Mouse (Mus musculus): ENCODE results near the gene Fip1l1. TPM values are rescaled to one million over a fixed set of nuclear protein-coding genes. Genes with fewer than 3 reads are reported as not detected.
A peak's percentile ranks its signal among the peaks of the same experiment; 100 is the strongest.

Gene Fip1l1
- polyA plus RNA-seq, 1 experiment, result 18.2 TPM

- DNase-seq (ENCODE audit: low read depth), result no peak
Measured at GRCm38 (mm10) chr5:74613491-74614151, 78.4 kb downstream of the Fip1l1 start.

- no peak for DNase-seq (ENCODE audit: low read depth)
Measured at GRCm38 (mm10) chr5:74617816-74618572, 82.7 kb downstream of the Fip1l1 start.

GRCm38 (mm10) chr5:74618573-74619059, 83.4 kb downstream of the Fip1l1 start:
- no peak for DNase-seq (ENCODE audit: low read depth)

- no peak for DNase-seq (ENCODE audit: low read depth)
Measured at GRCm38 (mm10) chr5:74621691-74622470, 86.6 kb downstream of the Fip1l1 start.

- DNase-seq (ENCODE audit: low read depth), result no peak
Measured at GRCm38 (mm10) chr5:74623316-74624000, 88.2 kb downstream of the Fip1l1 start.

GRCm38 (mm10) chr5:74624385-74624784, 89.1 kb downstream of the Fip1l1 start:
- no peak for DNase-seq (ENCODE audit: low read depth)

GRCm38 (mm10) chr5:74628001-74628400, 92.8 kb downstream of the Fip1l1 start:
- DNase-seq (ENCODE audit: low read depth), result no peak

- no peak for DNase-seq (ENCODE audit: low read depth)
Measured at GRCm38 (mm10) chr5:74632369-74633114, 97.3 kb downstream of the Fip1l1 start.

- DNase-seq (ENCODE audit: low read depth), result no peak
Measured at GRCm38 (mm10) chr5:74633453-74633852, 98.2 kb downstream of the Fip1l1 start.

GRCm38 (mm10) chr5:74634391-74634790, 99.1 kb downstream of the Fip1l1 start:
- DNase-seq (ENCODE audit: low read depth), result no peak

GRCm38 (mm10) chr5:74639516-74639915, 104.3 kb downstream of the Fip1l1 start:
- no peak for DNase-seq (ENCODE audit: low read depth)

- no peak for DNase-seq (ENCODE audit: low read depth)
Measured at GRCm38 (mm10) chr5:74640504-74640903, 105.3 kb downstream of the Fip1l1 start.

GRCm38 (mm10) chr5:74641000-74641399, 105.8 kb downstream of the Fip1l1 start:
- peak; percentile 30 for DNase-seq (ENCODE audit: low read depth)

- DNase-seq (ENCODE audit: low read depth), result no peak
Measured at GRCm38 (mm10) chr5:74642291-74642690, 107.0 kb downstream of the Fip1l1 start.

- no peak for DNase-seq (ENCODE audit: low read depth)
Measured at GRCm38 (mm10) chr5:74647584-74647984, 112.3 kb downstream of the Fip1l1 start.

- DNase-seq (ENCODE audit: low read depth), result no peak
Measured at GRCm38 (mm10) chr5:74648216-74648615, 113.0 kb downstream of the Fip1l1 start.

Other genes starting within 250 kb of the Fip1l1 start
- 18.5 and 20.2 TPM in 2 replicates for gene Scfd2, start 3.7 kb upstream of the Fip1l1 start, polyA plus RNA-seq (2012; rRNA removed)
- gene Lnx1, start 167.5 kb downstream of the Fip1l1 start, polyA plus RNA-seq (2012; rRNA removed), result 16.2 and 21.5 TPM in 2 replicates